Mouse (Mus musculus): ENCODE results near the gene Cops2. TPM values are rescaled to one million over a fixed set of nuclear protein-coding genes. Genes with fewer than 3 reads are reported as not detected.

Gene Cops2
- polyA plus RNA-seq, 1 experiment from 2014 or later = 111 TPM

GRCm38 (mm10) chr2:125885891-125886576 lies 27.1 kb upstream of the Cops2 start:
- no peak for ATAC-seq (ENCODE audit: insufficient number of reproducible peaks, low FRiP score, low TSS enrichment, low read depth)
- no peak overlapping the region for H3K9ac ChIP-seq (ENCODE audit: low read length)
- 87% methylated on average over 4 of the region's 4 CpGs for WGBS
- no peaks in the 10 kb centered on the region for H3K9me3 ChIP-seq (ENCODE audit: control insufficient read depth, low read length)
- H3K36me3 ChIP-seq (ENCODE audit: control insufficient read depth, insufficient read depth, low read length) = no peaks in the 10 kb centered on the region
- no peaks in the 10 kb centered on the region for H3K27me3 ChIP-seq (ENCODE audit: control insufficient read depth, insufficient read depth, low read length)
- no peak overlapping the region for H3K27ac ChIP-seq (replicated peaks; ENCODE audit: low read depth, low read length)
- H3K4me2 ChIP-seq (ENCODE audit: low read depth, severe bottlenecking) = no peak overlapping the region
- H3K4me3 ChIP-seq (ENCODE audit: low read depth, low read length) = no peak overlapping the region
- H3K4me1 ChIP-seq (ENCODE audit: control insufficient read depth, insufficient read depth, low read length) = no peaks in the 10 kb centered on the region
- DNase-seq (ENCODE audit: low spot score) = no peak

- DNase-seq (ENCODE audit: low spot score) = no peak
- Histone ChIP-seq H3K4me3 (ENCODE audit: low read depth, low read length) (no peak overlapping the region), H3K9me3 (ENCODE audit: control insufficient read depth, low read length) (no peaks in the 10 kb centered on the region), H3K4me1 (ENCODE audit: control insufficient read depth, insufficient read depth, low read length) (0 out of 2 replicates have a peak, but pooled peaks cover 3% of the 10 kb centered on the region), H3K27me3 (ENCODE audit: control insufficient read depth, insufficient read depth, low read length) (no peaks in the 10 kb centered on the region), H3K27ac (replicated peaks; ENCODE audit: low read depth, low read length) (no peak overlapping the region), H3K4me2 (ENCODE audit: low read depth, severe bottlenecking) (no peak overlapping the region), H3K9ac (ENCODE audit: low read length) (no peak overlapping the region), H3K36me3 (ENCODE audit: control insufficient read depth, insufficient read depth, low read length) (no peaks in the 10 kb centered on the region)
- 83% methylated on average over 3 of the region's 3 CpGs for WGBS
- no peak for ATAC-seq (ENCODE audit: insufficient number of reproducible peaks, low FRiP score, low TSS enrichment, low read depth)
These were observed 11.2 kb upstream of the Cops2 start for GRCm38 (mm10) chr2:125870159-125870558.

- 0 out of 2 replicates have a peak, but pooled peaks cover 3% of the 10 kb centered on the region for H3K4me1 ChIP-seq (ENCODE audit: control insufficient read depth, insufficient read depth, low read length)
- H3K9me3 ChIP-seq (ENCODE audit: control insufficient read depth, low read length) = no peaks in the 10 kb centered on the region
- DNase-seq (ENCODE audit: low spot score) (no peak), ATAC-seq (ENCODE audit: insufficient number of reproducible peaks, low FRiP score, low TSS enrichment, low read depth) (no peak)
- H3K4me3 ChIP-seq (ENCODE audit: low read depth, low read length) = no peak overlapping the region
- H3K4me2 ChIP-seq (ENCODE audit: low read depth, severe bottlenecking) = no peak overlapping the region
- no peak overlapping the region for H3K9ac ChIP-seq (ENCODE audit: low read length)
- H3K27ac ChIP-seq (replicated peaks; ENCODE audit: low read depth, low read length) = no peak overlapping the region
- H3K27me3 ChIP-seq (ENCODE audit: control insufficient read depth, insufficient read depth, low read length) = no peaks in the 10 kb centered on the region
- WGBS = 81% methylated on average over 3 of the region's 3 CpGs
- no peaks in the 10 kb centered on the region for H3K36me3 ChIP-seq (ENCODE audit: control insufficient read depth, insufficient read depth, low read length)
These were observed 9.4 kb upstream of the Cops2 start for GRCm38 (mm10) chr2:125868301-125868700.

- no peaks in the 10 kb centered on the region for H3K9me3 ChIP-seq (ENCODE audit: control insufficient read depth, low read length)
- WGBS = 5% methylated on average over 23 of the region's 23 CpGs
- H3K9ac ChIP-seq (ENCODE audit: low read length) = peak overlapping the region; percentile 63
- H3K4me1 ChIP-seq (ENCODE audit: control insufficient read depth, insufficient read depth, low read length) = 0 out of 2 replicates have a peak, but pooled peaks cover 3% of the 10 kb centered on the region
- DNase-seq (ENCODE audit: low spot score) = peak; percentile 63
- peak overlapping the region; percentile 50 for H3K4me3 ChIP-seq (ENCODE audit: low read depth, low read length)
- peak; percentile 75 for ATAC-seq (ENCODE audit: insufficient number of reproducible peaks, low FRiP score, low TSS enrichment, low read depth)
- H3K36me3 ChIP-seq (ENCODE audit: control insufficient read depth, insufficient read depth, low read length) = no peaks in the 10 kb centered on the region
- no peak overlapping the region for H3K27ac ChIP-seq (replicated peaks; ENCODE audit: low read depth, low read length)
- H3K4me2 ChIP-seq (ENCODE audit: low read depth, severe bottlenecking) = peak overlapping the region; percentile 69
- no peaks in the 10 kb centered on the region for H3K27me3 ChIP-seq (ENCODE audit: control insufficient read depth, insufficient read depth, low read length)
These were observed 7.3 kb upstream of the Cops2 start for GRCm38 (mm10) chr2:125866058-125866740.

GRCm38 (mm10) chr2:125865585-125865984 lies 6.6 kb upstream of the Cops2 start:
- H3K27ac ChIP-seq (replicated peaks; ENCODE audit: low read depth, low read length) = no peak overlapping the region
- no peak overlapping the region for H3K4me3 ChIP-seq (ENCODE audit: low read depth, low read length)
- H3K36me3 ChIP-seq (ENCODE audit: control insufficient read depth, insufficient read depth, low read length) = no peaks in the 10 kb centered on the region
- no peaks in the 10 kb centered on the region for H3K9me3 ChIP-seq (ENCODE audit: control insufficient read depth, low read length)
- no peak for ATAC-seq (ENCODE audit: insufficient number of reproducible peaks, low FRiP score, low TSS enrichment, low read depth)
- no peaks in the 10 kb centered on the region for H3K27me3 ChIP-seq (ENCODE audit: control insufficient read depth, insufficient read depth, low read length)
- 0 out of 2 replicates have a peak, but pooled peaks cover 3% of the 10 kb centered on the region for H3K4me1 ChIP-seq (ENCODE audit: control insufficient read depth, insufficient read depth, low read length)
- H3K9ac ChIP-seq (ENCODE audit: low read length) = no peak overlapping the region
- no peak for DNase-seq (ENCODE audit: low spot score)
- H3K4me2 ChIP-seq (ENCODE audit: low read depth, severe bottlenecking) = no peak overlapping the region; the same call in 1 of the 2 replicates

GRCm38 (mm10) chr2:125864551-125864950 lies 5.6 kb upstream of the Cops2 start:
- no peak for DNase-seq (ENCODE audit: low spot score)

GRCm38 (mm10) chr2:125863799-125864198 lies 4.9 kb upstream of the Cops2 start:
- DNase-seq (ENCODE audit: low spot score) (no peak), ATAC-seq (ENCODE audit: insufficient number of reproducible peaks, low FRiP score, low TSS enrichment, low read depth) (no peak)
- no peak overlapping the region for H3K4me3 ChIP-seq (ENCODE audit: low read depth, low read length)
- H3K27me3 ChIP-seq (ENCODE audit: control insufficient read depth, insufficient read depth, low read length) = no peaks in the 10 kb centered on the region
- 80% methylated on average over 3 of the region's 3 CpGs for WGBS
- no peak overlapping the region for H3K4me2 ChIP-seq (ENCODE audit: low read depth, severe bottlenecking)
- no peaks in the 10 kb centered on the region for H3K9me3 ChIP-seq (ENCODE audit: control insufficient read depth, low read length)
- no peak overlapping the region for H3K27ac ChIP-seq (replicated peaks; ENCODE audit: low read depth, low read length)
- no peak overlapping the region for H3K9ac ChIP-seq (ENCODE audit: low read length)
- 0 out of 2 replicates have a peak, but pooled peaks cover 3% of the 10 kb centered on the region for H3K4me1 ChIP-seq (ENCODE audit: control insufficient read depth, insufficient read depth, low read length)
- no peaks in the 10 kb centered on the region for H3K36me3 ChIP-seq (ENCODE audit: control insufficient read depth, insufficient read depth, low read length)

More at GRCm38 (mm10) chr2:125864551-125864950, 5.6 kb upstream of the Cops2 start:
- Histone ChIP-seq H3K9me3 (ENCODE audit: control insufficient read depth, low read length) (no peaks in the 10 kb centered on the region), H3K27me3 (ENCODE audit: control insufficient read depth, insufficient read depth, low read length) (no peaks in the 10 kb centered on the region), H3K27ac (replicated peaks; ENCODE audit: low read depth, low read length) (no peak overlapping the region), H3K4me1 (ENCODE audit: control insufficient read depth, insufficient read depth, low read length) (0 out of 2 replicates have a peak, but pooled peaks cover 3% of the 10 kb centered on the region), H3K4me3 (ENCODE audit: low read depth, low read length) (no peak overlapping the region), H3K4me2 (ENCODE audit: low read depth, severe bottlenecking) (no peak overlapping the region), H3K36me3 (ENCODE audit: control insufficient read depth, insufficient read depth, low read length) (no peaks in the 10 kb centered on the region), H3K9ac (ENCODE audit: low read length) (no peak overlapping the region)
- ATAC-seq (ENCODE audit: insufficient number of reproducible peaks, low FRiP score, low TSS enrichment, low read depth) = no peak
- 86% methylated on average over 1 of the region's 1 CpGs for WGBS

- Histone ChIP-seq H3K4me3 (ENCODE audit: low read depth, low read length) (peak overlapping the region; percentile 71), H3K27ac (replicated peaks; ENCODE audit: low read depth, low read length) (no peak overlapping the region), H3K9me3 (ENCODE audit: control insufficient read depth, low read length) (no peaks in the 10 kb centered on the region), H3K4me2 (ENCODE audit: low read depth, severe bottlenecking) (peak overlapping the region; percentile 58), H3K36me3 (ENCODE audit: control insufficient read depth, insufficient read depth, low read length) (no peaks in the 10 kb centered on the region), H3K27me3 (ENCODE audit: control insufficient read depth, insufficient read depth, low read length) (no peaks in the 10 kb centered on the region), H3K9ac (ENCODE audit: low read length) (no peak overlapping the region), H3K4me1 (ENCODE audit: control insufficient read depth, insufficient read depth, low read length) (no peaks in the 10 kb centered on the region)
- ATAC-seq (ENCODE audit: insufficient number of reproducible peaks, low FRiP score, low TSS enrichment, low read depth) (no peak), DNase-seq (ENCODE audit: low spot score) (peak; percentile 8)
- WGBS = 49% methylated on average over 3 of the region's 3 CpGs
These were observed 1.2 kb downstream of the Cops2 start for GRCm38 (mm10) chr2:125857707-125858106.

Measured in limb, embryonic 11.5 days (tissue).